Mouse (Mus musculus) small intestine, adult 2 months (tissue): ENCODE measurements around the gene Phlda1.

Experiments used
- CTCF ChIP-seq: fragments of 200-500 bp; IDR thresholded peaks from 2 replicates; pipeline ENCODE4 v1.5.1; 2012; ENCODE audit warnings: low read depth, mild to moderate bottlenecking, control low read depth, inconsistent platforms, low read length, moderate library complexity, mixed read lengths; ENCODE audit not compliant: insufficient replicate concordance, insufficient read length; ENCODE audit errors: extremely low read depth
- POLR2A ChIP-seq: fragments of 200-500 bp; IDR thresholded peaks from 2 replicates; pipeline ENCODE4 v1.6.1; 2012; ENCODE audit warnings: low read depth, mild to moderate bottlenecking, control low read depth, inconsistent platforms, low read length, moderate library complexity

GRCm38 (mm10) chr10:111545648-111546047 lies 39.6 kb downstream of the Phlda1 start:
- no peak for TF ChIP-seq CTCF
- TF ChIP-seq POLR2A: no peak
